Mouse (Mus musculus): ENCODE results near the gene Gltp.

- TF ChIP-seq CTCF (IDR thresholded peaks at IDR 0.05; ENCODE audit: low read depth) (no peak), EP300 (IDR thresholded peaks at IDR 0.05; ENCODE audit: low read depth) (no peak)
Measured at GRCm38 (mm10) chr5:114644918-114645317, 45.9 kb downstream of the Gltp start.

Data from liver, embryonic 14.5 days (tissue).